Mouse (Mus musculus) lung, adult 2 months (tissue): Measurements from ENCODE around the gene Calm3. TPM values are rescaled to one million over a fixed set of nuclear protein-coding genes. Genes with fewer than 3 reads are reported as not detected.

Experiments used
- DNase-seq: peaks from one replicate; pipeline ENCODE4 v3.0.0; 2022
- H3K4me1 ChIP-seq: fragments of 200-500 bp; 2 replicates; pipeline ENCODE4 v1.6.1; 2011; ENCODE audit warnings: low read length; ENCODE audit not compliant: control insufficient read depth, insufficient read depth
- H3K4me3 ChIP-seq: fragments of 200-500 bp; replicated peaks from 2 replicates; pipeline ENCODE3; 2011; ENCODE audit warnings: low read depth, mild to moderate bottlenecking, control low read depth, low read length; ENCODE audit errors: extremely low read depth
- CTCF ChIP-seq: fragments of 200-500 bp; IDR thresholded peaks from 2 replicates; pipeline ENCODE4 v1.5.1; 2011; ENCODE audit warnings: mild to moderate bottlenecking, low read length, control low read depth; ENCODE audit not compliant: insufficient read depth
- POLR2A ChIP-seq: fragments of 200-500 bp; IDR thresholded peaks from 2 replicates; pipeline ENCODE4 v1.6.1; 2011; ENCODE audit warnings: low read depth, mild to moderate bottlenecking, control low read depth, low read length, borderline replicate concordance; ENCODE audit errors: extremely low read depth
- WGBS: fragments of 180-500 bp; shearing (Covaris S2); methylation state at CpG from one replicate; pipeline ENCODE4 v1.1.7; 2018; 5-methylcytosine and 5-hydroxymethylcytosine counted together
- polyA plus RNA-seq: library from polyadenylated mRNA; depleted of rRNA; stranded (reverse); fragments of >200 nt; gene quantifications from 2 replicates; pipeline ENCODE4 v1.2.3, GENCODE M21; 2012

Calm3 gene
- polyA plus RNA-seq, 1 experiment: 279 TPM

DNA sequence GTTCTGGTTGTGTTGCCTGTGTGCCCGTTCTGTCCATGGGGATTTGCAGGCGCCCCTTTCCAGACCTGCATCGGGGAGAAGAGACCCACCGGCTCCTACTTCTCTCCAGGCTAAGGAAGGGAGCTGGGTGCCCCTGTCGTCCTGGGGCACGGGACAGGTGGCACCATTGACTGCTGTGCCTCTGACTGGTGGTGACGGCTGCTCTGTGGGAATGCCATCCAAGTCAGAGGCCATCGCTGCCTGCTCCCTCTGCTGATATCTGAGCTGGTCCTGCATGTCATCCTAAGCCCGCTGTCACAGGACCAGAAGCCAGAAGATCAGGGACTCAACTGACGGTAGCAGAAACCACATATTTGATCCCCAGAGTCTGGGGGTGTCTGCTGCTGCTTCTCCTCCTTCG, 15.1 kb downstream of the Calm3 start:
- 67% methylated on average over 11 of the region's 11 CpGs for WGBS
- H3K4me1 ChIP-seq: peaks cover 9% of the 10 kb centered on the region; the same call in 1 of the 2 replicates
- no peak overlapping the region for H3K4me3 ChIP-seq
- TF ChIP-seq CTCF (no peak), POLR2A (no peak)
- DNase-seq: no peak

DNA sequence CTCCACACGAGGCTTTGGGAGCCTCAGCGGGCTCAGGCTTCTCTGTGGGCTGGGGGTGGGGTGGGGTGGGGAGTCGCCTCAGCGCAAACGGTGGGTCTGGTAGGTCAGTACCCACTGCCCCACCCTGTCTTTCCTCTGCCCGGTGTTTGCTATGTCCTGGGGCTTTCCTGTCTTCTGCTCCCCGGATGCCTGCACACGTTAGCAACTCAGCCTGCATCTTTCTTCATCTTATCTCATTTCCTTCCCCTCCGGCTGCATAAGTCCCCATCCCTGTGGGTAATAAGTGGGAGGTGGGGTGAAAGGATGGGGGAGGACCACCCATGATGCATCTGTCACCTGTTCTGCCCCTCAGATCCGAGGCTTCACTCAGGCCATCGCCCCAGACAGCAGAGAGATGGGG, 15.5 kb downstream of the Calm3 start:
- Histone ChIP-seq H3K4me1 (peaks cover 9% of the 10 kb centered on the region; the same call in 1 of the 2 replicates), H3K4me3 (no peak overlapping the region)
- DNase-seq: no peak
- WGBS: 26% methylated on average over 11 of the region's 11 CpGs
- TF ChIP-seq CTCF (no peak), POLR2A (no peak)

DNA sequence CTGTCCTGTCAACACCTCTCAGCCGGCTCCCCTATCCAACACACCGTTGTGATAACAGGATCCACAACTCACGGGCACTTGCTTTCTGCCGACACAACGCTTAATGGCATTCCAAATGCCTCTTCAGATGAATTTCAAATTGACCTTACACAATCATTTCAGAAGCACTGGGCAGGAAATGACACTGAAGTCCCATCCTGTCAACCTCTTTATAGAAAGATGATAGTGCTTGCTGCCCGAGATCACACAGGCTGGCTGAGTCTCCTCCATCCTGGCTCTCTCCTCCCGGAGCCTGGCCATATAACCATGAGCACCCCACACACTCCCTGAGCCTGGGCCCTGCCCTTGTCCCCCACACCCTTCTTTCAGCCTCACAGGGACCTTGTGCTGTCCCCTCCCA, 16.1 kb downstream of the Calm3 start:
- DNase-seq: no peak
- 16% methylated on average over 7 of the region's 7 CpGs for WGBS
- TF ChIP-seq POLR2A: no peak
- H3K4me3 ChIP-seq: no peak overlapping the region
- H3K4me1 ChIP-seq: peaks cover 9% of the 10 kb centered on the region; the same call in 1 of the 2 replicates

DNA sequence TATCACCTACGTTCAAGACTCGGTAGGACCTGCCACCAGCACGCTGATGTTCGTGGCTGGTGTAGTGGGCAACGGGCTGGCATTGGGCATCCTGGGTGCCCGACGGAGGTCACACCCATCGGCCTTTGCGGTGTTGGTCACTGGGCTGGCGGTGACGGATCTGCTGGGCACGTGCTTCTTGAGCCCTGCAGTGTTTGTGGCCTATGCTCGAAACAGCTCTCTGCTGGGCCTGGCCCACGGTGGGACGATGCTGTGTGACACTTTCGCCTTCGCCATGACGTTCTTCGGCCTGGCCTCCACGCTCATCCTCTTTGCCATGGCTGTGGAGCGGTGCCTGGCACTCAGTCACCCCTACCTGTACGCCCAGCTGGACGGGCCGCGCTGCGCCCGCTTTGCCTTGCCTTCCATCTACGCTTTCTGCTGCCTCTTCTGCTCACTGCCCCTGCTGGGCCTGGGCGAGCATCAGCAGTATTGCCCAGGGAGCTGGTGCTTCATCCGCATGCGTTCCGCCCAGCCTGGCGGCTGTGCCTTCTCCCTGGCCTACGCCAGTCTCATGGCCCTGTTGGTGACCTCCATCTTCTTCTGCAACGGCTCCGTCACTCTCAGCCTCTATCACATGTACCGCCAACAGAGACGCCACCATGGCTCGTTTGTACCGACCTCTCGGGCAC, 16.9 kb downstream of the Calm3 start:
- peaks cover 9% of the 10 kb centered on the region; the same call in 1 of the 2 replicates for H3K4me1 ChIP-seq
- no peak for TF ChIP-seq CTCF
- TF ChIP-seq POLR2A: no peak
- WGBS: 92% methylated on average over 41 of the region's 41 CpGs
- no peak for DNase-seq
- peak overlapping the region; percentile 8 for H3K4me3 ChIP-seq

DNA sequence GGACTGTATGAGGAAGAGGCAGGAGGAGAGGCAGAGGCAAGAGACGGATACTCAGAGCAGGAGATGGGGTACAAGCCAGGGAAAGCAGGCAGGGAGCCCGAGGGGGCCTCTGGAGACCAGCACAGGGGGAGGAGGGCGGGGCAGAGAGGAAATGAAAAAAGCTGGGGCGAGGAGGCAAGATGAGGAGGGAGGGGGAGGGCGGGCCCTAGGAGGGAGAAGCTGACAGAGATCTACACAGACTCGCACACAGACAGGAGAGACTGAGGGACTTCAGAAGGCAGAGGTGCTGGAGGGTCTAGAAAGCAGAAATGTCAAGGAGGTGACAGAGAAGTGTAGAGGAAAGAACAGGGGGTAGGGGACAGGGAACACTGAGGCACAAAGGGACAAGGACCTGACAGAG, 17.6 kb downstream of the Calm3 start, which contains the start of gene Ptgir:
Gene Ptgir, plus strand, starts transcription at position 210 of the 400 bp plus-strand sequence.
- no peak within 1 kb of the TSS for H3K4me3 ChIP-seq
- TF ChIP-seq POLR2A: no peak
- no peak for TF ChIP-seq CTCF
- WGBS: 22% methylated on average over 6 of the region's 6 CpGs
- DNase-seq: no peak
- H3K4me1 ChIP-seq: peaks cover 9% of the 10 kb centered on the region; the same call in 1 of the 2 replicates

DNA sequence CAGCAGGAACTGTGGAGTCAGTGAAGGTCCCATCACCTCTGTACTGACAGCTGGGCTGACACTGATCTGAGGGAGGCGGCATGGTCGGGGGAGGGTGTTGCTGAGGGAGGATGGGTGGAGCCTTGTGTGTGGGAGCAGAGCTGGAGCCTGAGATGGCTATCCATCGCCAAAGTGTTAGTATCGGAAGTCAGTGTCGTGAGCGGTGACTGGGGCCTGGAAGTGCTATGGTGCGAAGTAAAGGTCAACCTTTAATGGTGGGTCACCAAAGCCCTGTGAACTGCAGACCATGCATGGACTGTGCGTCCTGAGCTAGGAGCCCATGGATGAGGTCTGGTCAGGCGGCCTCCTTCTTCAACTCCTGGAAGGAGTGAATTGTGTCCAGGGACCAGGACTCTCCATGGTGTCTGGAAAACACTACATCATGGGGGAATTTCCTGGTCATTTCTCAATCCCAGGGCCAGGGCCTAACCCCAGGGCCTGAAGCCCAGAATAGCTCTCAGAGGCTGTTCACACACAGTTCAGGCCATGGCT, 18.4 kb downstream of the Calm3 start:
- DNase-seq: no peak
- no peak for TF ChIP-seq CTCF
- Histone ChIP-seq H3K4me3 (no peak overlapping the region), H3K4me1 (peaks cover 9% of the 10 kb centered on the region; the same call in 1 of the 2 replicates)
- 62% methylated on average over 9 of the region's 9 CpGs for WGBS

DNA sequence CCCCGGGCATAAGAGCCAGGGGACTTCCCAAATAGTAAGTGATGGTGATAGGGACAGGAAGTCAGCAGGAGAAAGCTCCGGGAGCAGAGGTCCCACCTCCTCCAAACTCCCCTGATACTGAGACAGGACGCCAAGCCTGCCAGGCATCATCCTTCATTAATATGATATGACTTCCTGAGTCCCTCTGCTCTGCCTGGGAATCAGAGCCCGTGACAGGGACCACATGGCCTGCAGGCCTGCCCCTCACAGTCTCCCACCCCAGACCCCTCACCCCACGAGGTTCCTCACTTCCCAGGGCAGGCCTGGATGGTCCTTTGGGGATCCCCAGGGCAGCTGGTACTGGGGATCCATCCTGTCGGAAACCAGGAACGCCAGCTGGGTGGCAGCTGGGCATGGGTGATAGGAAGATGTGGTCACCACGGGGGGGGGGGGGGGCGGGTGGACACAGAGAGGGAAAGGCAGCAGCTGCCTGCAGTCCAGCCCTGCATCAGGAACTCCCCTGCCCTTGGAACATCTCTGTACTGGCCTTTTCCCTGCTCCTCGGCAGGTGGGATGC, 19.7 kb downstream of the Calm3 start:
- Histone ChIP-seq H3K4me1 (peaks cover 9% of the 10 kb centered on the region; the same call in 1 of the 2 replicates), H3K4me3 (no peak overlapping the region)
- DNase-seq: no peak
- 43% methylated on average over 9 of the region's 10 CpGs for WGBS
- no peak for TF ChIP-seq POLR2A
- TF ChIP-seq CTCF: no peak

DNA sequence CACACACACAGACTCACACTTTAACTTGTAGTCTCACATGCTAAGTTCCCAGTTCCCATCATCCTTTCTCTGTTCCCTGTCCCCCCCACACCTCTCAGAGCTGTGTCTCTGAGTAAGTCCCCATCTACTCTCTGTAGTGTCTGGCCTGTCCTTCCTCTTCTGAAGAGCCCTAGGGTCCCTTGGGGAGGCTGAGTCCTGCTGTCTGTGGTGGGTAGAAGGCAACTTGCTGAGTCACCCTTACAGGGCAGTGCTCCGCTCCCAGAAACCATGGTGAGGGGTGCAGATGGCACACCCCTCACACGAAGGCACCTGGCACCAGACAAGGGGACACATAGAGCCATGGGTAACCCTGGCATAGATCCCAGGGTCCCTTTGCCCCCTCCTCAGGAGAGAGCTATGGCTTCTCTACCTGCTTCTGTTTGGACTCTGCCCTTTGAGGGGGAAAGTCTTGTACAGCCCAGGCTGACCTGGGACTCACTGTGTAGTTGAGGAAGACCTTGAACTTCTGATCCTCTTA, 20.4 kb downstream of the Calm3 start:
- Histone ChIP-seq H3K4me1 (peaks cover 9% of the 10 kb centered on the region; the same call in 1 of the 2 replicates), H3K4me3 (no peak overlapping the region)
- no peak for DNase-seq
- WGBS: 89% methylated on average over 2 of the region's 2 CpGs
- TF ChIP-seq CTCF (no peak), POLR2A (no peak)

DNA sequence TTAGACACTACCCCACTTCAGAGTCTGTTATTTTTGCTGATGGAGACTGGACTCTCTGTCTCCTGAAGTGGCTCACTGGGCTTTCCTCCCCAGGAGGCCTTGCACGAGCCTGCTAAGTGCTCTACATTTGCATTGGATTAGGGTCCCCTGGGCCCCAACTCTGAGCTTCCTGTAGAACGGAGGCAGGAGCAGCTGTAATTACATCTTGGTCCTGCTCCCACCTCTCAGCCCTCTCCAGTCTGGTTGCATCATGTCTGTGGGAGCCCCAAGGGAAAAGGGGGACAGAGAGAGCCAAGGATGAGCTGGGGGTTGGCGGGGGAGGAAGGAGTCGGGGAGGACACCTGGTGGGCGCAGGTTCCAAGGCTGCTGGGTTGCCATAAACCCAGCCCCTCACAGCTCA, 23.4 kb downstream of the Calm3 start:
- H3K4me1 ChIP-seq: no peaks in the 10 kb centered on the region
- DNase-seq: no peak
- no peak for TF ChIP-seq POLR2A
- no peak for TF ChIP-seq CTCF
- 55% methylated on average over 5 of the region's 5 CpGs for WGBS
- H3K4me3 ChIP-seq: no peak overlapping the region
